Comparison of ENCODE assay signal across 8 mouse cellular contexts in the genomic region with DNA sequence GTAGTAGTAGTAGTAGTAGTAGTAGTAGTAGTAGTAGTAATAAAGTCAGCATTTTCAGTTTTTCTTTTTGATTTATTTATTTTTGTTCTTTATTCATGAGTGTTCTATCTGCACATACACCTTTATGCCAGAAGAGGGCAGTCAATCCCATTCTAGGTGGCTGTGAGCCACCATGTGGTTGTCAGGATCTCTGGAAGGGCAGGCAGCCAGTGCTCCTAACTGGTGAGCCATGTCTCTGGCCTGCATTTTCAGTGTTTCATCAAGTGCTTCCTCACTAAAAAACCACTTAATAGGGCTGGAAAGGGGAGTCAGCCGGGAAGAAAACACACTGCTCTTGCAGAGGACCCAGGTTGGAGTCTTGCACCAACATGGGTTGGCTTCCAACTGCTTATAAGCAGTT. TPM values are rescaled to one million over a fixed set of nuclear protein-coding genes. Genes with fewer than 3 reads are reported as not detected.
DNase-seq lines count a peak whose midpoint lies in the region; TF ChIP-seq lines count a peak whose summit lies in the region.
"Had no signal": no experiment of that assay in that cellular context is flagged by ENCODE, and none has a peak within 500 bp of the region (broad histone marks: within the 10 kb centered on the region; RNA-seq: fewer than 3 reads in every experiment).

No protein-coding gene starts in this region.

- TF ChIP-seq CTCF in lung, adult 2 months (IDR thresholded peaks at IDR 0.05; ENCODE audit: insufficient read depth, low read length): peak; percentile 78

- no peak for TF ChIP-seq POLR2A in lung, adult 2 months (IDR thresholded peaks at IDR 0.05; ENCODE audit: borderline replicate concordance, extremely low read depth, low read depth, low read length)

- no peaks in the 10 kb centered on the region for H3K4me1 ChIP-seq in lung, adult 2 months (ENCODE audit: control insufficient read depth, insufficient read depth, low read length)

- WGBS in lung, adult 2 months: 27% methylated on average over 1 of the region's 1 CpGs

- peak; percentile 21 to 52 for DNase-seq in CD8-positive naive resting alpha-beta T cell, adult 2 months (ENCODE audit: low read depth in 2 of 2, low spot score in 2 of 2)
- peak; percentile 74 for DNase-seq in Muller cell, postnatal 12 days (ENCODE audit: inconsistent ontology term)
- peak; percentile 77 to 83 for DNase-seq in cerebellum, postnatal 25 days
- peak; percentile 55 for DNase-seq in gastrocnemius, postnatal 25 days
- peak; percentile 77 for DNase-seq in kidney, postnatal 10 days
- DNase-seq in lung, adult 2 months: peak; percentile 49
- peak; percentile 33 to 36 for DNase-seq in right cerebral cortex, adult 2 months (ENCODE audit: low spot score in 2 of 2)

- no peak overlapping the region for H3K4me3 ChIP-seq in lung, adult 2 months (replicated peaks; ENCODE audit: extremely low read depth, low read depth, low read length)
- H3K4me3 ChIP-seq: limb, embryonic 13.5 days had no signal

RNA-seq across cellular contexts. Expression of a gene that starts 10.9 kb away (rescaled TPM):
- total RNA-seq in gastrocnemius, postnatal 25 days (2021): 10 to 100 TPM; 49.6 to 55.8 TPM
- polyA plus RNA-seq in lung, adult 2 months (2012; rRNA removed): 21.5 and 27.1 TPM in 2 replicates

RNA-seq across cellular contexts. Expression of a gene that starts 11.0 kb away (rescaled TPM):
- 1 to 10 TPM; 2.8 TPM for total RNA-seq in gastrocnemius, postnatal 25 days (2021)
- 3.8 and 6.5 TPM in 2 replicates for polyA plus RNA-seq in lung, adult 2 months (2012; rRNA removed)

RNA-seq across cellular contexts. Expression of a gene that starts 36.8 kb away (rescaled TPM):
- 10 to 100 TPM; 39.0 to 47.3 TPM for total RNA-seq in gastrocnemius, postnatal 25 days (2021)
- polyA plus RNA-seq in lung, adult 2 months (2012; rRNA removed): 47.3 and 54.3 TPM in 2 replicates
